Mouse (Mus musculus): ENCODE measurements around the gene Il18bp.

Il18bp gene

DNA sequence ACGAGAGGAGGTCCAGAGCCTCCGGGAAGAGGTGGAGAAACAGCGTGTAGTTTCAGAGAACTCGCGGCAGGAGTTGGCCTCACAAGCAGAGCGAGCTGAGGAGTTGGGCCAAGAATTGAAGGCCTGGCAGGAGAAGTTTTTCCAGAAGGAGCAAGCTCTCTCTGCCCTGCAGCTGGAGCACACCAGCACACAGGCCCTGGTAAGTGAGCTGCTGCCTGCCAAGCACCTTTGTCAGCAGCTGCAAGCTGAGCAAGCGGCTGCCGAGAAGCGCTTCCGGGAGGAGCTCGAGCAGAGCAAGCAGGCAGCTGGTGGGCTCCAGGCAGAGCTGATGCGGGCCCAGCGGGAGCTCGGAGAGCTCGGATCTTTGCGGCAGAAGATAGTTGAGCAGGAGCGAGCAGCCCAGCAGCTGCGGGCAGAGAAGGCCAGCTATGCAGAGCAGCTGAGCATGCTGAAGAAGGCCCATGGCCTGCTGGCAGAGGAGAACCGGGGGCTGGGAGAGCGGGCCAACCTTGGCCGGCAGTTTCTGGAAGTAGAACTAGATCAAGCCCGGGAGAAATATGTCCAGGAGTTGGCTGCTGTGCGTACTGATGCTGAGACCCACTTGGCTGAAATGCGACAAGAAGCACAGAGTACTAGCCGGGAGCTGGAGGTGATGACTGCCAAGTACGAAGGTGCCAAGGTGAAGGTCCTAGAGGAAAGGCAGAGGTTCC lies 17.4 kb downstream of the Il18bp start:
- peak; percentile 74 for DNase-seq (ENCODE audit: low read depth)

DNA sequence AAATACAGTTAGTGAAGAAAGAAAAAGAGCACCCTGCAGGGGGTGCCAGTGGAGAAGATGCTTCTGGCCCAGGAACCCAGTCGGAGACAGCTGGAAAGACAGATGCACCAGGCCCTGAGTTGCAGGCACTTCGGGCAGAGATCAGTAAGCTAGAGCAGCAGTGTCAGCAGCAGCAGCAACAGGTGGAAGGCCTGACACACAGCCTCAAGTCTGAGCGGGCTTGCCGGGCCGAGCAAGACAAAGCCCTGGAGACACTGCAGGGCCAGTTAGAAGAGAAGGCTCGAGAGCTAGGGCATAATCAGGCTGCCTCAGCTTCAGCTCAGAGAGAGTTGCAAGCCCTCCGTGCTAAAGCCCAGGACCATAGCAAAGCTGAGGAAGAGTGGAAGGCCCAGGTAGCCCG lies 18.2 kb downstream of the Il18bp start:
- no peak for DNase-seq (ENCODE audit: low read depth)

DNA sequence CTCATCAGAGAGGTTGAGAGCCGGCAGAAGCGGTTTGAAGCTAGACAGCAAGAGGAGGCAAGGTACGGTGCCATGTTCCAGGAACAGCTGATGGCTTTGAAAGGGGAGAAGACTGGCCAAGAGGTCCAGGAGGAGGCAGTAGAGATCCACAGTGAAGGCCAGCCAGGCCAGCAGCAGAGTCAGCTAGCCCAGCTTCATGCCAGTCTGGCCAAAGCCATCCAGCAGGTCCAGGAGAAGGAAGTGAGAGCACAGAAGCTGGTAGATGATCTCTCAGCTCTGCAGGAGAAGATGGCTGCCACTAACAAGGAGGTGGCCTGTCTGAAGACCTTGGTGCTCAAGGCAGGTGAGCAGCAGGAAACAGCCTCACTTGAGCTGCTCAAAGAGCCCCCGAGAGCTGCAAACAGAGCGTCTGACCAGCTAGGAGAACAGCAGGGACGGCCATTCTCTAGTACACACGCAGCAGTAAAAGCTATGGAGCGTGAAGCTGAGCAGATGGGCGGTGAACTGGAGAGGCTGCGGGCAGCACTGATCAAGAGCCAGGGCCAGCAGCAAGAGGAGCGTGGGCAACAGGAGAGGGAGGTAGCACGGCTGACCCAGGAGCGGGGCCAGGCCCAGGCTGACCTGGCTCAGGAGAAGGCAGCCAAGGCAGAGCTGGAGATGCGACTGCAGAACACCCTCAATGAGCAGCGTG lies 18.9 kb downstream of the Il18bp start:
- DNase-seq (ENCODE audit: low read depth): no peak

DNA sequence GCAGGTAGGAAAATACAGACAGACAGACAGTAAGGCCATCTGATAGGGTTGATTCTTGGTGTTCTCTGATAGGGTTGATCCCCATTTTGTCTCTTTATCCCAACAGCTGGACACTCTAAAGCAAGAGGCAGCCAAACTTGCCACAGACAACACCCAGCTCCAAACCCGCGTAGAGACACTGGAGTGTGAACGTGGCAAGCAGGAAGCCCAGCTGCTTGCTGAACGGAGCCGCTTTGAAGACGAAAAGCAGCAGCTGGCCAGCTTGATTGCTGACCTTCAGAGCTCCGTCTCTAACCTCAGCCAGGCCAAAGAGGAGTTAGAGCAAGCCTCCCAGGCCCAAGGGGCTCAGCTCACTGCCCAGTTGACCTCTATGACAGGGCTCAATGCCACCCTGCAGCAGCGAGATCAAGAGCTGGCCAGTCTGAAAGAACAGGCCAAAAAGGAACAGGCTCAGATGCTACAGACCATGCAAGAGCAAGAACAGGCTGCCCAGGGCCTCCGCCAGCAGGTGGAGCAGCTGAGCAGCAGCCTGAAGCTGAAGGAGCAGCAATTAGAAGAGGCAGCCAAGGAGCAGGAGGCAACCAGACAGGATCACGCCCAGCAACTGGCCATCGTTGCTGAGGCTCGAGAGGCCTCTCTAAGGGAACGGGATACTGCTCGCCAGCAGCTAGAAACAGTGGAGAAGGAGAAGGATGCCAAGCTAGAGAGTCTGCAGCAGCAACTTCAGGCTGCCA lies 20.1 kb downstream of the Il18bp start:
- peak; percentile 84 for DNase-seq (ENCODE audit: low read depth)

- DNase-seq (ENCODE audit: low read depth): no peak
Measured at GRCm38 (mm10) chr7:101994241-101994640, 24.2 kb downstream of the Il18bp start.

DNA sequence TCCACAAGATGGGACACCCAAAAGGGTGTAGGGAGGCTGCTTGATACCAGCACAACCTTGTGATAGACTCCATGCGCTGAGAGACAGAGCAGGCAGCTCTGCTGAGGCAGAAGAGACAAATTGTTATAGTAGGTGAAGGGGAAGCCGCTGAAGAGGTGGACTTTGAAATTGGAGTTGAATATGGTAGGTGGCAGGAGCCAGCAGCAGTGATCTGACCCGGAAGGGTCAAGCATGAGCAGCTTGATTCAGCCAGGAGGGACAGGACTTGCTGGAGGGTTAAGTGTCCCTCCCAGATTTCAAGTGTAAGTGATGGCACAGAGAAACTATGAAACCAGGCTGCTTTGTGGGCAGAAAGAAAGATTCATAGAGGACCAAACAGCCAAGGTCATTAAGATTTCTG lies 33.4 kb downstream of the Il18bp start:
- no peak for DNase-seq (ENCODE audit: low read depth)

DNA sequence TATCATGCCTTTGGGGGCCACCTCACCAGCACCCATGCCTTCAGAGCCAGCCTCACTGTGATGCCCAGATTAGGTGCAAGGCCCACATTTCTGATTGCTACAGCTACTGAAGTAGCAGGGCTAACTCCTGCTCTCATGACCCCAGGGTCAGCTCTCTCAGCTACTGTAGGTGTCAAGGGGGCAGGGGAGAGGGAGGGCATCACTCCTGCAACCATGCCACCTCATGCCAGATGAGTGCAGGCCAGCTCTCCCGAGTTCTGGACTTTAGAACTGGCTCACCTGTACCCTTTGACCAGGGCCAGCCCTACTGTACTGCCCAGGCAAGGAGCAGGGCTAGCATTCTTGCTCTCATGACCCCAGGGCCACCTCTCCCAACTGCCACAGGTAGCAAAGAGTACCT lies 35.8 kb downstream of the Il18bp start:
- no peak for DNase-seq (ENCODE audit: low read depth)

DNA sequence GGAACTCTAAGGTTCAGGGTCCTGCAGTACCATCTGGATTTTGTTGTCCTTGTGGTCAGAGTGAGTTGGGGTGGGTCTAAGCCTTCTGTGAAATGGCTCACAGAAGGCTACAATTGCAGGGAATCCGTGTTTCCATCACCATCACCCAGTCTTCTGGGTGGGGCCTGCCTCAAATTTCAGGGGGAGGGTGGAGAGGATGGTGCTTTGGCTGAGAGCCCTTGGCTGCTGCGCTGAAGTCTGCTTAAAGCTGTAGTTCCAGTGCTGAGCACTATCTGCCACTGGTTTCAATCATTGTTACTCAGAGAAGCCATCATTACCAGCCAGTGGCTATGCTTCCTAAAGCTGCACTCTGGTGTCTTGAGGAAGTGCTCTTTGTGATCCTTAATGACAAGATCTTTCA lies 44.0 kb downstream of the Il18bp start:
- peak; percentile 30 for DNase-seq (ENCODE audit: low read depth)

DNA sequence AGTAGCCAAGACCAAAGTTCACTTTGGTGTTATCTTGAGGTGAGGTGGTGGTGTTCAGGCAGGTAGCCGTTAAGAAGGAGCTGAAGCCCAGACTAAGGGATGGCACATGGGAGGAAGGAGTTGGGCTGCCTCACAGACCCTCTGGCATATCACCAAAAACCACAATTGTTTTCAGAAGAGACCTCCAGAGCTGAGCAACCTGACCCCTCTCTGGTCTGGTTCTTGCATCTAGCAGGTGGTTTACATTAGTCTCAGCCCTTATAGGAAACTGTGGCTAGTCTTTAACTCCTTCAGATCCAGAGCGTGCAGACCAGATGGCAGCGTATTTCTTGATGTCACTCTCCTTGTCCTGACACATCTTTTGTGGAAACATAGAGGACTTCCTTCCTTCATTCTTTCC lies 44.8 kb downstream of the Il18bp start:
- DNase-seq (ENCODE audit: low read depth): no peak

DNA sequence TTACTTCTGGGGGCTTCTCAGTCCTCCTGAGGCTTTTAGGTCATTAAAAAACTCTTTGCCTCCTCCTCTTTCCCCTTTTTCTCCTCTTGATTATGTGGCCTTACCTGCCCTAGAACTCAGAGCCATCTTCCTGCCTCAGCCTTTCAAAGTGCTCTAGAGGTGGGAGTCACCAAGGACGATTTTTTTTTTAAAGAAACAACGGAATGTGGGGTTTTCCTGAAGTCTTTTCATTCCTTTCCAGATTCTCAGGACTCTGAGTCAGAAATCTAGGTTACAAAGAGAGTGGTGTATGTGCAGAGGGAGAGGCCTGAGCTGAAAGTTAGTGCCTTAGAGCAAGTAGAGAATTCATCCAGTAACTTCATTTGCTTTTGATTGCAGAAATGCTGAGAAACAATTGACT lies 46.8 kb downstream of the Il18bp start:
- DNase-seq (ENCODE audit: low read depth): peak; percentile 40

- DNase-seq (ENCODE audit: low read depth): peak; percentile 63
Measured at GRCm38 (mm10) chr7:101970821-101971461, 47.5 kb downstream of the Il18bp start.

DNA sequence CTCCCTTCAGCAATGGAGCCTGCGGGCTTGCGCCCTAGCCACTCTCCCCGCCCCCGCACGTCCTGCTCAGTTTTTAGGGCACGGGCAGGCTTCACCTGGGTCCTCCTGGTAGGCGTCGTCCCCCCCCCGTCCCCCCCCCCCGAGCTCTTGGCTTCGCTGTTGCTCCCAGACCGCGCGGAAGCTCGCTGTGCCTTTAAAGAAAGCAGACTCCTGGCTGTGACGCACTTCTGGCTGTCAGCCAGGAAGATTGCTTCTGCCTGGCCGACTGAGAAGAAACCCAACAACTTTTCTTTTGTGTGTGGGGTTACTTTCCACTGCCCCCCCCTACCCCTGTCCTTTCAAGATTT lies 48.1 kb downstream of the Il18bp start:
- peak; percentile 80 for DNase-seq (ENCODE audit: low read depth)

DNA sequence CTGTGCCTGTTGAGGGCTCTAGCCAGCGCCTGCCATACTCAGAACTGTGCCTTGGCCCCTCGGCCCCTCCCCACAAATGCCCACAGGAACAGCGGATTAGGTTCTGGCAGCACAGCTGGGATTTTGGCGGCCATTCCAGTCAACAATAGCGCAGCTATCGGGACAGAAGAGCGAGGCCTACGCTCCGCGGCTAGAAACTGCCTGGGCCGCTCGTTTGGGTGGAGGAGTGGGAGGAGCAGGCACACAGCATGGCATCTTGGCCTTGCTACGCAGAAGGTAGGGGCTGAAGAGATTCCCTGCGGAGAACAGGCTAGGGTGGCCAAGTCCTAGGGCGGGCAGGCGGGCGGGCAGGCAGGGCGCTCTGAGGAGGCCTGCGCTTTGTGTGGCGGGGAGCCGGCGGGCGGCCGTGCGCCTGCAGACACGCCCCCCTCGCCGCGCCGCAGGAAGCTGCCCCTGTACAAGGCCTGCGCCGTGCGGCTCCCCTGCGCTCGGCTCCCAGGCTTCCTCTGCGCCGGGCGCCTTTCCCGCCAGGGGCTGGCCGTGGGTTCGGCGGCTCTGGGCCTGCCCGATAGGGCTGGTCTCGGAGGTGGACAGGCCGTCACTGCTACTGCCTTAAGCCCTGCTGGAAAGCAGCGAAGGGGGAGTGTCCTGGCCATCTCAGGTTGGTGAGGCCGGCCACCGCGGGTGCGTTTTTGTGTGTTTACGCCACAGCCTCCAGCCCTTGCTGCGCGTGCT lies 48.6 kb downstream of the Il18bp start:
- peak; percentile 66 for DNase-seq (ENCODE audit: low read depth)

- DNase-seq (ENCODE audit: low read depth): no peak
Measured at GRCm38 (mm10) chr7:101968751-101969150, 49.7 kb downstream of the Il18bp start.

DNA sequence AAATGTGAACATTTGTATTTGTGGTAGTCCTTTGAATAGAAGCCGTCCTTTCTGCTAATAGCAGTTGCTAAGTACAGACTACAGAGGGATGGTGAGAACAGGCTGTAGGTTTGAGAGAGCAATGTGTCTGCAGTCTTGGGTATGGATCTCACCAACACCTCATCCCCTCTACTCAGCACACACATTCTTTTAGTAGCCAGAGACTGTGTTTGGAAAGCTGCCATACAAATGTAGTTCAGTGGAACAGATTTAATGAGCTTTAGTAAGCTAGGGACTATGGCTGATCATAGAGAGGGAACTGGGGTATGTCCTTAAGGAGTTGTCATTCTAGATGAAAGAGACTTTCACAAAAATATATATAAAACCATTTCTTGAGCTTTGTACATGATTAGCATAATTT lies 51.2 kb downstream of the Il18bp start:
- no peak for DNase-seq (ENCODE audit: low read depth)

DNA sequence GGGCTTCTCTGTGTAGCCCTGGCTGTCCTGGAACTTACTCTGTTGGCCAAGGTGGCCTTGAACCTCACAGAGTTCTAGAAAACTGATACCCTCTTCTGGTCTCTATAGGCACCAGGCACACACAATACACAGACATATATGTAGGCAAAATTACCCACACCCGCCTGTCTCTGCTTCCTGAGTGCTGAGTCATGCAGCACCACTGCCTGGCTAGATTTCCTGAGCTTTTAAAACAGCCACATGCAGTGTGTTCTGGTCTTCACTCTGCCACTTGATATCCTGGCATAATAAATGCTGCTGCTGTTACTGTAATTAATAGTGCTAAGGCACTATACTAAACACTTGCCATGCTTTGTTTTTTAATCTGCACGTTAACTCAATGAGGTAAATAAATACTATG lies 52.9 kb downstream of the Il18bp start:
- no peak for DNase-seq (ENCODE audit: low read depth)

Measured in fibroblast of lung, adult 2 months (primary cell).